Mouse (Mus musculus): ENCODE results near the gene Plcl2. TPM values are rescaled to one million over a fixed set of nuclear protein-coding genes. Genes with fewer than 3 reads are reported as not detected.
"Not testable (repeated sequence)": the region's sequence is repeated elsewhere in the genome, so short reads cannot be mapped to it uniquely, and the experiment has no call there.

Plcl2 gene
- polyA plus RNA-seq, 1 experiment from 2014 or later: 2.5 TPM

GRCm38 (mm10) chr17:50515926-50516325 lies 6.7 kb downstream of the Plcl2 start:
- Histone ChIP-seq H3K4me3 (no peak overlapping the region), H3K27me3 (replicated peaks) (no peaks in the 10 kb centered on the region), H3K36me3 (no peaks in the 10 kb centered on the region), H3K9ac (no peak overlapping the region), H3K4me2 (no peak overlapping the region), H3K27ac (replicated peaks) (no peak overlapping the region), H3K9me3 (no peaks in the 10 kb centered on the region), H3K4me1 (peaks cover 13% of the 10 kb centered on the region)
- no peak for ATAC-seq (ENCODE audit: extremely low read depth, insufficient number of reproducible peaks, low FRiP score, low TSS enrichment)
- WGBS: 80% methylated on average over 4 of the region's 4 CpGs

DNA sequence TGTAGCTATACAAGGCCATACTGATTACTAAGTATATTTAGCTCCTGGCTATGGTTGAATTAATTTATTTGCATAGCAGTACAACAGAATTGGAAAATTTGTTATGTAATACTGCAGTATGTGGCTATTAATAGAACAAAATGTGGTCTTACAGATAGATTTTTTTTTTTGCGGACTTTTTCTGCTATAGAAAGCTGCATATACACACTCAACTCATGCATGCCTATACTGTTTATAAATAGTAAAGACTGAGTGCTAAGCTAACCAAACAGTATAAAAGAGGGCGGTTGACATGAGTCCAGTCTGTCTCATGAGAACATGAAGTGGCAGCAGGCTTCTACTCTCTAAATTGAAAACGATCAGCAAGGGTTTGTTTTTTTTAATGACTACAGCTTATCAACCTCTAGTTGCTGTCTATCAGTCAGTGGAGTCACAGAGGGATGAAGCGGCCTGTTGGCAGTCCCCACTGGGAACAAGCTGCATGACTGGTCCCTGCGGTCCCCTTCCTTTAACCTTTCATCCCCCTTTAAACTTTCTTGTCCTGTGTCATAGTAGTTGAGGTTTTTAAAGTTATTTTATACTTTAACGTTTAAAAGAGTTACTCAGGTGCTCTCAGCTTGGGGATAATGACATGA lies 8.7 kb downstream of the Plcl2 start:
- no peak overlapping the region for H3K4me2 ChIP-seq
- no peak for ATAC-seq (ENCODE audit: extremely low read depth, insufficient number of reproducible peaks, low FRiP score, low TSS enrichment)
- H3K9me3 ChIP-seq: no peaks in the 10 kb centered on the region
- peaks cover 7% of the 10 kb centered on the region; the same call in 1 of the 2 replicates for H3K4me1 ChIP-seq
- no peak overlapping the region for H3K9ac ChIP-seq
- no peak overlapping the region for H3K27ac ChIP-seq (replicated peaks)
- no peak overlapping the region for H3K4me3 ChIP-seq
- no peaks in the 10 kb centered on the region for H3K36me3 ChIP-seq
- H3K27me3 ChIP-seq (replicated peaks): no peaks in the 10 kb centered on the region
- 57% methylated on average over 6 of the region's 6 CpGs for WGBS

- ATAC-seq (ENCODE audit: extremely low read depth, insufficient number of reproducible peaks, low FRiP score, low TSS enrichment): no peak
Measured at GRCm38 (mm10) chr17:50519588-50519987, 10.4 kb downstream of the Plcl2 start.

GRCm38 (mm10) chr17:50522473-50523083 lies 13.4 kb downstream of the Plcl2 start:
- Histone ChIP-seq H3K36me3 (no peaks in the 10 kb centered on the region), H3K4me2 (no peak overlapping the region), H3K9ac (no peak overlapping the region), H3K27me3 (replicated peaks) (no peaks in the 10 kb centered on the region), H3K27ac (replicated peaks) (no peak overlapping the region), H3K4me3 (no peak overlapping the region), H3K4me1 (peaks cover 7% of the 10 kb centered on the region; the same call in 1 of the 2 replicates), H3K9me3 (no peaks in the 10 kb centered on the region)
- WGBS: 77% methylated on average over 5 of the region's 5 CpGs
- ATAC-seq (ENCODE audit: extremely low read depth, insufficient number of reproducible peaks, low FRiP score, low TSS enrichment): no peak

More at GRCm38 (mm10) chr17:50519588-50519987, 10.4 kb downstream of the Plcl2 start:
- H3K27me3 ChIP-seq (replicated peaks): no peaks in the 10 kb centered on the region
- 86% methylated on average over 5 of the region's 5 CpGs for WGBS
- H3K27ac ChIP-seq (replicated peaks): no peak overlapping the region
- no peak overlapping the region for H3K4me3 ChIP-seq
- no peak overlapping the region for H3K4me2 ChIP-seq
- peaks cover 7% of the 10 kb centered on the region; the same call in 1 of the 2 replicates for H3K4me1 ChIP-seq
- no peaks in the 10 kb centered on the region for H3K36me3 ChIP-seq
- H3K9ac ChIP-seq: no peak overlapping the region
- no peaks in the 10 kb centered on the region for H3K9me3 ChIP-seq

DNA sequence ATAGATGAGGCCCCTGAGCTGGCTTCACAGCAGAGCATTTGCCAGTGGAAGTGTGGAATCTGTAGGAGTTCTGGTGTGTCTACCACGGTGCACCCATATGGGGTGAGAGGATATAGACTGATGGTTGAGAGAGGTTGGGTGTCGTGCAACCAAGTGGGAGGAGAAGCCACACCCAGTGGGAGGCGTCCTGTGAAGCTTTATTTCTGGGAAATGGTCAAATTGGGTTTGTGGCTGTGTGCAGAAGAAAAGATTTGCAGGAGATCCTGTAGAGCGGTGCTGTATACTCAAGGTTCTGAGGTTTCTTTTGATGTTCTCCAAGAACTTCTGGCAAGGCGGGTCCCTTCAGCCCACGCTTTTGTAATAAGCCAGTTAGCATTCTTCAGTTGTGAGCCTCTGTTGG lies 15.8 kb downstream of the Plcl2 start:
- 80% methylated on average over 6 of the region's 6 CpGs for WGBS
- H3K9me3 ChIP-seq: no peaks in the 10 kb centered on the region
- no peak overlapping the region for H3K27ac ChIP-seq (replicated peaks)
- ATAC-seq (ENCODE audit: extremely low read depth, insufficient number of reproducible peaks, low FRiP score, low TSS enrichment): no peak
- H3K4me3 ChIP-seq: no peak overlapping the region
- H3K9ac ChIP-seq: no peak overlapping the region
- H3K36me3 ChIP-seq: no peaks in the 10 kb centered on the region
- H3K4me1 ChIP-seq: 0 out of 2 replicates have a peak, but pooled peaks cover 6% of the 10 kb centered on the region
- no peak overlapping the region for H3K4me2 ChIP-seq
- H3K27me3 ChIP-seq (replicated peaks): no peaks in the 10 kb centered on the region

DNA sequence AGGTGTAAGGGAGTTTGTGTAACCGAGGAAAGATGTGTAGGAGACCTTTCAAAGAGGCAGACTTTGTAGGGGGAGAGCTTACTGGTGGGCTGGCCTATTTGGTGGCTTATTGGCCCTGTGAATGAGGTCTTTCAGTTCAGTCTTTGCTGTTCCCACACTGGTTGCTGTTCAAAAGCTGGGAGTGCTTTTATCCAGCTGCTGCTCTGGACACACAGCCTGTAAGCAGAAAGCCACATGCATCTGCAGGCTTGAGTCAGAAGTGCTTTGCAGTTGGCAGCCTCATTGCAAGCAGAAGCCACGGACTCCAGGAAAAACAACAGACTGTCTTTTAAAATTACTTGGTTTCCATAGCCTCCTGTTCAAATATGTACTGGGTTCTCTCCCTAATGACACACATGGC lies 16.6 kb downstream of the Plcl2 start:
- Histone ChIP-seq H3K36me3 (no peaks in the 10 kb centered on the region), H3K4me1 (0 out of 2 replicates have a peak, but pooled peaks cover 6% of the 10 kb centered on the region), H3K9me3 (no peaks in the 10 kb centered on the region), H3K4me2 (no peak overlapping the region), H3K4me3 (no peak overlapping the region), H3K27me3 (replicated peaks) (no peaks in the 10 kb centered on the region), H3K27ac (replicated peaks) (no peak overlapping the region), H3K9ac (no peak overlapping the region)
- no peak for ATAC-seq (ENCODE audit: extremely low read depth, insufficient number of reproducible peaks, low FRiP score, low TSS enrichment)
- 67% methylated on average over 2 of the region's 2 CpGs for WGBS

GRCm38 (mm10) chr17:50530089-50530488 lies 20.9 kb downstream of the Plcl2 start:
- H3K27me3 ChIP-seq (replicated peaks): no peaks in the 10 kb centered on the region
- WGBS: 83% methylated on average over 8 of the region's 8 CpGs
- H3K9me3 ChIP-seq: no peaks in the 10 kb centered on the region
- H3K9ac ChIP-seq: no peak overlapping the region
- H3K27ac ChIP-seq (replicated peaks): no peak overlapping the region
- ATAC-seq (ENCODE audit: extremely low read depth, insufficient number of reproducible peaks, low FRiP score, low TSS enrichment): no peak
- no peaks in the 10 kb centered on the region for H3K36me3 ChIP-seq
- H3K4me1 ChIP-seq: 0 out of 2 replicates have a peak, but pooled peaks cover 6% of the 10 kb centered on the region
- H3K4me2 ChIP-seq: no peak overlapping the region
- H3K4me3 ChIP-seq: no peak overlapping the region

GRCm38 (mm10) chr17:50534889-50535288 lies 25.7 kb downstream of the Plcl2 start:
- H3K36me3 ChIP-seq; H3K27me3 ChIP-seq (replicated peaks): not testable (repeated sequence)
- WGBS: 79% methylated on average over 2 of the region's 2 CpGs

DNA sequence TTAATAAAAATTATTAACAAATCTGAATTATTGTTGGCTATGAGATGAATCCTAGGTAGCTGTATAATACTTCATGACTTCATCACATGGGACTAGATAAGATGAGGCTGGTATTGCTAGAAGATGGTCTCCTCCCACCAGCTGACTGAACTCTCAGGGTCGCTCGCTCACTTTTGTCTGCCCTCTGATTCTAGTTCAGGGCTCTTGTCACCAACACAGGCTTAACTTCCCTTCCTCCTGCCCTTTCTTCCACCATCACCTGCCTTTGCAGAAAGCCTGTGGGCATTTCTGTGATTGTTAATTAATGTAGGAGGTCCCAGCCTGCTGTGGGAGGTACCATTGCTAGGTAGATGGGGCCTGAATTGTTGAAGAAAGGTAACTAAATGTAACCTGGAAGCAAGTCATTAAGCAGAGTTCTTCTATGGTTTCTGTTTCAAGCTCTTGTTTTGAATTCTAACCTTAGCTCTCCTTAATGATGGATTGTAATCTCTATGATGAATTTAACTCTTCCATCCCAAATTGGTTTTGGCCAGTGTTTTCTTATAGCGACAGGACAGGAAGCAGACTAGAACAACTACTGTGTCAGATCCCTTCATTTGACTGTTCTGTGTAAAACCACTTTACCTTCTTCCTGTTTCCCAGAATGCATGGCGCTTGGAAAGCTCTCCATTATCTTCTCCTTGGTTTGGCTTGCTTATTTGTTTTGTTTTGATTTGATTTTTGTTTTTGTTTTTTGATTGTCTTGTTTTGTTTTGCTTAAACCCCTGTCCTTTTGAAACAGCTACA lies 27.4 kb downstream of the Plcl2 start:
- no peak for ATAC-seq (ENCODE audit: extremely low read depth, insufficient number of reproducible peaks, low FRiP score, low TSS enrichment)
- Histone ChIP-seq H3K4me3 (no peak overlapping the region), H3K4me2 (no peak overlapping the region), H3K27ac (replicated peaks) (no peak overlapping the region), H3K9me3 (no peaks in the 10 kb centered on the region), H3K27me3 (replicated peaks) (no peaks in the 10 kb centered on the region), H3K9ac (no peak overlapping the region), H3K36me3 (no peaks in the 10 kb centered on the region), H3K4me1 (no peaks in the 10 kb centered on the region)
- 87% methylated on average over 4 of the region's 4 CpGs for WGBS

More at GRCm38 (mm10) chr17:50534889-50535288, 25.7 kb downstream of the Plcl2 start:
- not testable (repeated sequence) for H3K27ac ChIP-seq (replicated peaks); H3K9me3 ChIP-seq; ATAC-seq (ENCODE audit: extremely low read depth, insufficient number of reproducible peaks, low FRiP score, low TSS enrichment); H3K4me3 ChIP-seq; H3K4me2 ChIP-seq; H3K9ac ChIP-seq; H3K4me1 ChIP-seq

- ATAC-seq (ENCODE audit: extremely low read depth, insufficient number of reproducible peaks, low FRiP score, low TSS enrichment): no peak
- peaks cover 4% of the 10 kb centered on the region; the same call in 1 of the 2 replicates for H3K36me3 ChIP-seq
- H3K4me1 ChIP-seq: no peaks in the 10 kb centered on the region
- H3K9me3 ChIP-seq: peaks cover 6% of the 10 kb centered on the region; the same call in 1 of the 2 replicates
- no peak overlapping the region for H3K4me3 ChIP-seq
- H3K27me3 ChIP-seq (replicated peaks): no peaks in the 10 kb centered on the region
- H3K9ac ChIP-seq: no peak overlapping the region
- 66% methylated on average over 2 of the region's 2 CpGs for WGBS
- no peak overlapping the region for H3K4me2 ChIP-seq
- no peak overlapping the region for H3K27ac ChIP-seq (replicated peaks)
Measured at GRCm38 (mm10) chr17:50537786-50538185, 28.6 kb downstream of the Plcl2 start.

- 77% methylated on average over 1 of the region's 1 CpGs for WGBS
Measured at GRCm38 (mm10) chr17:50544860-50545259, 35.7 kb downstream of the Plcl2 start.

More at GRCm38 (mm10) chr17:50544860-50545259, 35.7 kb downstream of the Plcl2 start:
- no peaks in the 10 kb centered on the region for H3K27me3 ChIP-seq (replicated peaks)
- peaks cover 8% of the 10 kb centered on the region; the same call in 1 of the 2 replicates for H3K9me3 ChIP-seq
- no peak overlapping the region for H3K4me3 ChIP-seq
- peaks cover 6% of the 10 kb centered on the region; the same call in 1 of the 2 replicates for H3K36me3 ChIP-seq
- no peak overlapping the region for H3K4me2 ChIP-seq
- no peaks in the 10 kb centered on the region for H3K4me1 ChIP-seq
- no peak for ATAC-seq (ENCODE audit: extremely low read depth, insufficient number of reproducible peaks, low FRiP score, low TSS enrichment)
- no peak overlapping the region for H3K27ac ChIP-seq (replicated peaks)
- no peak overlapping the region for H3K9ac ChIP-seq
